Mouse (Mus musculus): ENCODE measurements around the gene 6030458C11Rik. TPM values are rescaled to one million over a fixed set of nuclear protein-coding genes. Genes with fewer than 3 reads are reported as not detected.

Gene 6030458C11Rik
- 10 to 100 TPM; 23.6 to 25.9 TPM for total RNA-seq (2021)

GRCm38 (mm10) chr15:12824197-12824952, at the start of gene 6030458C11Rik, which contains the start of gene Drosha:
Gene 6030458C11Rik (minus strand): TSS chr15:12824649.
Gene Drosha (plus strand): TSS chr15:12824815.
- intact Hi-C loops (cut with DNase I), result no loop called here
- DNase-seq (ENCODE audit: low spot score in 2 of 2), result peak; percentile 98 to 99

- intact Hi-C loops (cut with DNase I), result no loop called here
These were observed 42.8 kb upstream of the 6030458C11Rik start for GRCm38 (mm10) chr15:12867269-12867668.

DNA sequence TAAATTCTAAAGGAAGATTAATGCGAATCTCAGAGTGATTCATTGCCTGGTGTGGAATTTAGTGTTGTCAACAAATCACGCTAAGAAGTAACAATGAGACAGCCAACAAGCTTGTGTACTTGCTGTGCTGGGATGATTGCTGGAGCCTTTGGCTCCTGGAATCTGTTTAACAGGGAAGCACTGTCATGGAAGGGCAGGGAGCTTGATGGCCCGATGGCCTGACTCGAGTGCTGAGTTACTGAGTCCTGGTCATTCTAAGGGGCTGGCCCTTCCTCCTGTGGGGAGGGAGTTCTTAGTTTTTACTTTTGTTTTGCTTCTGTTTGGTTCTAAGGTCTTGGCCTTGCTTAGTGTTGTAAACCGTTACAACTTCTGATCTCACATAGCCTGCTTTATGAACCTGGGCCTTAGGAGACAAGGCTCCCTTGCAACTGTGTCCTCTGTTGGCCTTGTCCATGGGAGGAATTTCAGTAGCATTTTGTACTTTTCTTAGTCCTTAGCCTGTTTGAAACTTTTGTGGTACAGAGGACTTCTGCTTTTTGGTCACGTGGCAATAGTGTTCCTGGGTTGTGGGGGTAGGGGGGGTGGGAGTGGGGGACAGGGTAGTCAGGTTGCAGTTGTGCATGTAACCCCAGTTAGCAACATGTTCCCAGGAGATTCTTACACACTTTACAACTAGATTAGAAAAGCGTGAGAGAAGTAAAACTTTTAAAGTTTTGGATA, 41.3 kb upstream of the 6030458C11Rik start:
- intact Hi-C loops (cut with DNase I), result no loop called here
- no peak for DNase-seq (ENCODE audit: low spot score in 2 of 2)

More at GRCm38 (mm10) chr15:12867269-12867668, 42.8 kb upstream of the 6030458C11Rik start:
- no peak for DNase-seq (ENCODE audit: low spot score in 2 of 2)

GRCm38 (mm10) chr15:12863669-12864068, 39.2 kb upstream of the 6030458C11Rik start:
- intact Hi-C loops (cut with DNase I), result no loop called here
- no peak for DNase-seq (ENCODE audit: low spot score in 2 of 2)

DNA sequence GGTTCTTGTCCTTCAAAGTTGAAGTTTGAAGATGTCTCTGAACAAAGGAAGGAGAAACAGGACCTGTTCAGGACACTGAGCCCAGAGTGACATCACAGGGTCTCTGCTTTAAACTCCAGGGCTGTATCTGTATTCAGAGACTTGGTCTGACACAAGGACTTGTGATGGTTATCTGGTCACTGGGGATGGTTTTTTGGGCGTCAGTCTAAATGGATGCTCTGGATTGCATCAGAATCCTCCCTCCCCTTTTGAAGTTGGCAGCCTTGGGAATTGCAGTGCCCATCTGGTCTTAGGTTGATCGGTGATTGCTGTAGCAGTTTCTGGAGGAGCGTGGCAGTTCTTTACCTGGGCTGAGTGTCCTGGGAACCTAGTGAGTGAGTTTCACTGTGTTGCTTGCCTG, 37.6 kb upstream of the 6030458C11Rik start:
- intact Hi-C loops (cut with DNase I), result no loop called here

DNA sequence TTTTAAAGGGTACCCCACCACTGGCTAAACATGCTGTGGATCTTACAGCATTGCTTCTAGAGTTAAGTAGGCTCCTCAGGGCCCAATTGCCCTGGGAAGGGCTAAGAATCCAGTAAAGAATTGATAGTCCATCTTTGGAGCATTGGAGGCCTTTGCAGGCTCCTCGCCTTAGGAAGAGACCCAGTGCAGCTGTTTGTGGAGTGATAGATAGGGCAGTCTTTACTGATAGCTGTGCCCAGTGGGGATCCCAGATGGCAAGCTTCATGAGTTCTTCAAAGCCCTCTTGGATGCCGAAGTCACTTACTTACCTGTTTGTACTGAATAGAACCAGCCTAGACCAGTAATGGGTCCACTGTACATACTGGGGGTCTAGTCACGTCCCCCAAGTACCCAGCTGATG, 34.2 kb upstream of the 6030458C11Rik start:
- DNase-seq (ENCODE audit: low spot score in 2 of 2), result no peak
- intact Hi-C loops (cut with DNase I), result no loop called here

More for the DNA sequence above, 37.6 kb upstream of the 6030458C11Rik start:
- DNase-seq (ENCODE audit: low spot score in 2 of 2), result no peak

- intact Hi-C loops (cut with DNase I), result no loop called here
- no peak for DNase-seq (ENCODE audit: low spot score in 2 of 2)
These were observed 33.5 kb upstream of the 6030458C11Rik start for GRCm38 (mm10) chr15:12857840-12858516.

- intact Hi-C loops (cut with DNase I), result no loop called here
These were observed 32.3 kb upstream of the 6030458C11Rik start for GRCm38 (mm10) chr15:12856780-12857179.

DNA sequence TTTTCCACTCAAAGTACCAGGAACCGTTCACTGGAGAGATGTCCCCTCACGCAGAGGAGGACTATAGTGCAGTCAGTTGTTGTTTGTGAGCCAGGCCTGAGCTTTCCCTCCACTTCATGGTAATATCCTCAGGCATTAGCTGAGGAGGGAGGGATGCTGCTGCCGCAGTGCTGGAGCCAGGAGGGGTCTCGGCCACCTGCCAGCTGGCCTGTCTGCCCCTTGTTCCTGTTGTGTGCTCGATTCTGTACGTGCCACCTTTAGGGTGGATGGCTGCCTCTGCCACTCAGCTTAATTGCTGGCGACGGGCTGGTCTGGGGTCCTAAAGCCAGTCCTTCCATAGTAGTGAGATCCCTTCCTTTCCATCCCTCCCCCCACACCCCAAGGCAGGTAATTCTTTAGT, 29.0 kb upstream of the 6030458C11Rik start:
- intact Hi-C loops (cut with DNase I), result no loop called here
- no peak for DNase-seq (ENCODE audit: low spot score in 2 of 2)

More at GRCm38 (mm10) chr15:12856780-12857179, 32.3 kb upstream of the 6030458C11Rik start:
- no peak for DNase-seq (ENCODE audit: low spot score in 2 of 2)

DNA sequence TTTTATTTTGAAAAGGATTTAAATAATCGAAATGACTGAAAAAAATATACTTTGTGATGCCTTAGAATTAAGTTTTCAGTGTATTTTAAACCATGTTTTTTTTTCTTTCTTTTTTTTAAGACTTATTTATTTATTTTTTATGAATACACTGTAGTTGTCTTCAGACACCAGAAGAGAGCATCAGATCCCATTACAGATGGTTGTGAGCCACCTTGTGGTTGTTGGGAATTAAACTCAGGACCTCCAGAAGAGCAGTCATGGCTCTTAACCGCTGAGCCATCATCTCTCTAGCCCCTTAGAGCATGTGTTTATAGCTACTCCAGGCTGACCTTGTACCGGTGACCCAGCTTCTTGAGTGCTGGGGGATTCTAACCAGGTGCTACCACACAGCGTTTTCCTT, 24.9 kb upstream of the 6030458C11Rik start:
- intact Hi-C loops (cut with DNase I), result no loop called here
- no peak for DNase-seq (ENCODE audit: low spot score in 2 of 2)

GRCm38 (mm10) chr15:12848196-12848975, 23.9 kb upstream of the 6030458C11Rik start:
- intact Hi-C loops (cut with DNase I), result no loop called here
- no peak for DNase-seq (ENCODE audit: low spot score in 2 of 2)

DNA sequence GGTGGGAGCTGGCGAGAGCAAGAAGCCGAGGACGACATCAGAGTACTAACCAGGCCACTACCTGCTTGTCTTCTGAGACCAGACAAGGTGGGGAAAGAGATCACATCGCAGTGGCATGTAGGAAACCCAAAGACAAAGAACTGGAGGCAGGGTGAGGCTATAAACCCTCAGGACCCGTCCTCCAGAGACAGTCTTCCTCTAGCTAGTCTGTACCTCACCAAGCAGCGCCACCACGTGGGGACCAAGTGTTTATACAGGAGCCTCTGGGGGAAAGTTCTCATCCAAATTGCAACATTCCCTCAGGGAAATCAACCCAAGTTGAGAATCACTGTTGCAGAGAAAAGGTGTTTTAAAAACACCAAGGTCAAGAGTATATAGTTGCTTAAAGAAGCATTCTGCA, 18.4 kb upstream of the 6030458C11Rik start:
- intact Hi-C loops (cut with DNase I), result no loop called here
- no peak for DNase-seq (ENCODE audit: low spot score in 2 of 2)

- intact Hi-C loops (cut with DNase I), result no loop called here
- no peak for DNase-seq (ENCODE audit: low spot score in 2 of 2)
These were observed 16.3 kb upstream of the 6030458C11Rik start for GRCm38 (mm10) chr15:12840737-12841136.

- intact Hi-C loops (cut with DNase I), result no loop called here
- DNase-seq (ENCODE audit: low spot score in 2 of 2), result no peak
These were observed 9.8 kb upstream of the 6030458C11Rik start for GRCm38 (mm10) chr15:12834231-12834630.

- intact Hi-C loops (cut with DNase I), result no loop called here
These were observed 8.9 kb upstream of the 6030458C11Rik start for GRCm38 (mm10) chr15:12833385-12833784.

GRCm38 (mm10) chr15:12832599-12832998, 8.2 kb upstream of the 6030458C11Rik start:
- no peak for DNase-seq (ENCODE audit: low spot score in 2 of 2)
- intact Hi-C loops (cut with DNase I), result no loop called here

More at GRCm38 (mm10) chr15:12833385-12833784, 8.9 kb upstream of the 6030458C11Rik start:
- DNase-seq (ENCODE audit: low spot score in 2 of 2), result no peak

DNA sequence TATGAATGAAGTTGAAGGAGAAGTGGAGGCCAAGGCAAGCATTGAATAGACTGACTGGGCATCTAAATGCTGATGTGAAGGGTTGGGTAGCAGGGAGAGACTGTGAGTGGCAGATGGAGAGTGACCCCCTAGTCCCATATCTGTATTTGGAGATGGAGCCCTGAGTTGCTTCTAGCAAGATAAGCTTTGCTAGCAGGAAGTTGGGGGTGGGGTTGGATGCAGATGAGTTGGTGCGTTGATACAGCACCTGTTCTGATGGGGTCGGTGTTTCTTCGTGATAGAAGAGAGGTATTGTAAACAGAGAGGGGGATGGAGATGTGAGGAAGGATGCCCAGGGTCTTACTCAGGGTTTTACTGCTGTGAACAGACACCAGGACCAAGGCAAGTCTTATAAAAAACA, 5.4 kb upstream of the 6030458C11Rik start:
- no peak for DNase-seq (ENCODE audit: low spot score in 2 of 2)
- intact Hi-C loops (cut with DNase I), result no loop called here

GRCm38 (mm10) chr15:12825408-12825807, 959 bp upstream of the 6030458C11Rik start:
- no peak for DNase-seq (ENCODE audit: low spot score in 2 of 2)
- intact Hi-C loops (cut with DNase I), result no loop called here

DNA sequence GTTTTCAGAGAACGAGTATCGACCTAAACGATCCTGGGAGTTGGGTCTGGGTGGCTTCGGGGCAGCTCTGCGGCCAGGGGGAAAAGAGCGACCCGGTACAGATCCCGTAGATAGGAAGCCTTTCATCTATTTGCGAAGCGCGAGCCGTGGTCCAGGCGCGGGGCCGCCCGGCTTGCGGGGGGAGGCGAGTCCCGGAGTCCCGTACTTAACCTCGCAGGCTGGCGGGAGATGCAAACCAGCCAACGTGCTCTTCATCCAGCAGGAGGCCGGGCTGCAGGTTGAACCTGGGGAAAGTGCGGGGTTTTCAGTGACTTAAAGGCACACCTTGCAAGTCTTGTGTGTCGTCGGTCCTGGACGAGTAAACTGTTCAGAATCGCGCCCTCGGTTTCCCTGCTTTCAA, 516 bp upstream of the 6030458C11Rik start:
- no peak for DNase-seq (ENCODE audit: low spot score in 2 of 2)
- intact Hi-C loops (cut with DNase I), result no loop called here

Data from left cerebral cortex, postnatal 36 days (tissue).